Mouse (Mus musculus): ENCODE results near the gene Lrrfip1.

The Lrrfip1 gene

DNA sequence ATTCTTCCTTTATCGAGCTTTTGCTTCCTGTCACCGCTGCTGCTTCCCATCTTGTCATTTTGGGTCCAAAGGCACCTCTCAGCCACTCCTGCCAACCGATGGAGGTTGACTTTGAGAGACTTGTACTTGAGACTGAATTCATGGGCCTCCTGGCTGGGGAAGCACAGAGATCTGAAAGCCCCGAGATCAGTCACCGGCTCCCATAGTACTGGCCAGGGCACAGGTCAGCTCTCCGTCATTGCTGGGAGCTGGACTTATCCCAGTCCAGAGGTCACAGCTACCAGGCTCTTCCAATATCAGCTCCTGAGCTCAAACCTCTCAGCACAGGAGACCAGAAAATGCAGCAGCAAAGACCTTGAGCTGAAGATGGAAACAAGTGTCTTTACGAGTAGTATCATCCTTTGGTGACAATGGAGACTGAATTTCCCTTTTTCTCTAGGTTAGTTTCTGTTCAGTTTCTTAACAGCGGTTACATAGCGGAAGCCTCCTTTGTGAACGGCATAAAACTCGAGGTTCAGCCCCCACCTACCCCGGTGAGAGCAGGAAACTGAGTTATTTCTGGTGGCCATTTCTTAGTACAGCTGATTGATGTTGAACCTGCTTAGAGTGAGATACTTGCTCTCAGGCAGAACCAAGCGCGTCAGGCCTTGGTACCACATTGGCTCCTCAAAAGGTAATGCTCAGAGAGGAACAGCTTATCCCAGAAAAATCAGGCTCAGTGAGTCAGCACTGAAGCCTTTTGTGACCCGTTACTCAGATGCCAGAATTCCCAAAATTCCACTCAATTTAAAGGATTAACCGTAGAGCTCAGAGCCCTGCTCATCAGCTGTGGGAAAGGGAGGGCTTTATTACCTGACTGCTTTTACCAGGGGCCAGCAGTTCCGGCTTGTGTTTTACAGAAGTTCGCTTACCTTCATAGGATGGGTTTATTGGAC lies 59.0 kb downstream of the Lrrfip1 start:
- DNase-seq, result no peak

- DNase-seq, result no peak
Measured at GRCm38 (mm10) chr1:91058251-91058650, 59.7 kb downstream of the Lrrfip1 start.

DNA sequence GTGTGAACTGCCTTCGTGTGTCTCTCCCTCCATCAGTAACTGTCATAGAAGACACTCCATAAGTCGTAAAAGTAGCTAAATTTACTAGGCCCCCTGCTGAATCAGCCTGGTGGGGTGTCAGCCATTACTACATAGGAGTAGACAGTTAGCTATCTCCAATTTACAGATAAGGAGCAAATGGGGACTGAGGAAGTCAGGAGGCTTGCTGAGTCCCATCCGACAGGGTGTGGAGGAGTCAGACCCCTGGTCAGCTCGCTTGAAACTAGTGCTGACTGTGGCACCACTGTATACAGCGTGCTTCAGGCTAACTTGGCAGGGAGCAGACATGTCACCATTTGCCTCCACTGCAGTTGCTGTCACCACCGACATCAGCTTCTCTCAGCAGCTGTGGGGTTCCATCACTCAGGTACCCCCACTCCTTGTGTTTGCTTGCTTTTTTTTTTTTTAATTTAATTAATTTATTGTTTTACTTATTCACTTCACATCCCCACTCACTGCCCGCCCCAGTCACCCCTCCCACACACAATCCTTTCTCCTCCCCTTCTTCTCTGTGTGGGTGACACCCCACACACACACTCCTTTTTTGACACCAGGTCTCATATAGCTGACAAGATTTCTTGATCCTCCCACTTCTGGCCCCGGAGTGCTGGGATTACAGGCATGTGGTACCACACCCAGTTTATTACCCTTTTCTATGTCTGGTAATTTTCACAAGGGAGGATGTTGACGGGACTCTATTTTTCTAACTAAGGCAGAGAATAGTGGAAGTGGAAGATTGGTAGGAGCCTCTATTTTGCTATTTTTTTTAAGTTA lies 61.5 kb downstream of the Lrrfip1 start:
- DNase-seq, result no peak

DNA sequence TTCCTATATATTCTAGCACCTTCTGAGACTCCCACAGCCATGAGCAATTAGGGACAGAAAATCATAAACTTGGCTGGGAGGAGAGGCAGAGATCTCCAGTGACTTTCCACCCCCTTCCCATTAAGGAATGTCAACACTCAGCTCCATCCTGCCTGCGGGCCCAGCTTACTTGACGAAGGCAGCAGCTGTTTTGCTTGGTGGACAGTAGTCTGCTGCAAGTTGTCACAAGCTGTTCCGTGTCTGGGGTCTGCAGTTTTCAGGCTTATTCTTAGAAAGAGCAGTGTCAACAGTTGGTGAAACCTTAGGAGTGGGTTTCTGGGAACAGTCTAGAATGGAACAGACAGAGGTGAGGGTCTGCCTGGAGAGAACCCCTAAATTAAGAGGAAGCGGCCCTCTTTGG lies 62.6 kb downstream of the Lrrfip1 start:
- no peak for DNase-seq

GRCm38 (mm10) chr1:91062363-91062762 lies 63.8 kb downstream of the Lrrfip1 start:
- no peak for DNase-seq

GRCm38 (mm10) chr1:91064053-91064452 lies 65.5 kb downstream of the Lrrfip1 start:
- DNase-seq, result no peak

DNA sequence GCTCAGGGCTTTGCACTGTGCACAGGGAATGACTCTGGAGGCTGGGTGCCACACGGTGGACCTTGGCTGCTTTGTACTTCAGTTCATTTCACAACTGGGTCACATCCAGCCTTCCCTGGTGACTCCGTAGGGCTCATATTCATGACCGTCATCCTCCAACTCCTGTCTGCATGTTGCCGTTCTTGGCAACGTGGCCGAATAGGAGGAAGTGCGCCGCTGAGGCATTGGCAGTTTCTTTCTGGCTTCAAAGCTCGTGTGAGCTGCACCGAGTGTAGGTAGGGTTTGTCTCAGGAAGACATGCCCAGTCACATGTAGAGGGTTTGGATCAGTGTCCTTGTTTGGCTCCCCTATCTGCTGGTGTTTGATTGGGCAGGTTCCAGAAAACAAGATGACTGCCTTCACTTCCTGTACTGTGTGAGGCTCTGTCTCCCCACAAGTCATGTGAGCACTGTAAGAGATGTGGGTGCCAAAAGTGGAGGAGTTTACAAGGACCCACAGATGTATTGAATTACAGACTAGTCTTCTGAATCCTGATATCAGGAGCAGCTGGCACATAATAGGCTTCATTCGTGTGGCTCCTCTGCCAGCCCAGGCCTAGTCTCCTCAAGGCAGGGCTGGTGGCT lies 66.5 kb downstream of the Lrrfip1 start:
- peak in 1 of 2 experiments; percentile 12 for DNase-seq

- DNase-seq, result no peak
Measured at GRCm38 (mm10) chr1:91066061-91066460, 67.5 kb downstream of the Lrrfip1 start.

- DNase-seq, result no peak
Measured at GRCm38 (mm10) chr1:91066599-91066998, 68.1 kb downstream of the Lrrfip1 start.

DNA sequence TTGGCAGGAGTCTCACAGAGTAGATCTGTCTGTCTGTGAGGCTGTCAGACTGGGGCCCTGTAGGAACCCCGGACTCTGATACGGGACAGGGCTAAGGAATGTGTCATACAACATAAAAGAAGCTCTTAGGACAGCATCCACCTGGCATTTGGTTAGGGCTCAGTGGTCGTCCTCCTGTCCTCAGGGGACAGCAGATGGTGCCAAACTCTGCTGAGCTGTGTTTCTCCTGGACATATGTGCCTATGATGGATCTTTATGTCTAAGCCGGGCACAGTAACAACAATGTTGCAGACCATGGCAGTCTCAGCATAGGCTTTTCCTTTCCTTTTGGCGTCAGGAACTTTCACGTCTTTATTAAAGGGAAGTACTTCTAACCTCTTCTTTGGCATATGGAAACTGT lies 69.2 kb downstream of the Lrrfip1 start:
- no peak for DNase-seq

GRCm38 (mm10) chr1:91069575-91069974 lies 71.0 kb downstream of the Lrrfip1 start:
- DNase-seq, result no peak

- no peak for DNase-seq
Measured at GRCm38 (mm10) chr1:91070547-91070946, 72.0 kb downstream of the Lrrfip1 start.

DNA sequence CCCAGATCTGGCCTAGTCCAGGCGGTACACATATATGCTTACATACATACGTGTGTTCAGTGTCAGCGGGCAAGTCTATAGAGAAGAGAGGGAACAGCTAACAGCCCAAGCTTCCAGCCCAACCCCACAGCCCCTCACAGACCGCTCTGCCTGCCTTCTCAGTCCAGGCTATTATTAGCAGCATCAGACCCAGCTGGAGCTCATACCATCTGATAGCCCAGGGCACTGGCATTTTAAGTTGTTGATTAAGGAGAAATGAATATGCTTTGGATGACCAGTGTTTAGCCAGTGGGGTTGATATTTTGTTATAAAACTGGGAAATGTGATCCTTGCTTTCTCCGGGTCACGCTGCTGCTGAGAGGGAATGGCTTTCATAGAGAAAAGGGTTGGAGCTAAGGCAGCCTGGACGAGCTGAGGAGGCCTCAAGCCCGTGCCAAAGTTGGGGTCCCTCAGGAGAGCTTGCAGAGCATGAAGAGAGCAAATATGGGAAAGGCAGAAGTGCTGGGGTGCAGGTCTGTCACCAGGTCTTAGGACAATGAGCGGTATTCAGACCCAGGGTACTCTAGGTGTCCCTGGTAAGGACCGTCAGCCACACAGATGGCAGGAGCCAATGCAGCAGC lies 73.2 kb downstream of the Lrrfip1 start:
- no peak for DNase-seq

- DNase-seq, result no peak
Measured at GRCm38 (mm10) chr1:91076946-91077345, 78.4 kb downstream of the Lrrfip1 start.

DNA sequence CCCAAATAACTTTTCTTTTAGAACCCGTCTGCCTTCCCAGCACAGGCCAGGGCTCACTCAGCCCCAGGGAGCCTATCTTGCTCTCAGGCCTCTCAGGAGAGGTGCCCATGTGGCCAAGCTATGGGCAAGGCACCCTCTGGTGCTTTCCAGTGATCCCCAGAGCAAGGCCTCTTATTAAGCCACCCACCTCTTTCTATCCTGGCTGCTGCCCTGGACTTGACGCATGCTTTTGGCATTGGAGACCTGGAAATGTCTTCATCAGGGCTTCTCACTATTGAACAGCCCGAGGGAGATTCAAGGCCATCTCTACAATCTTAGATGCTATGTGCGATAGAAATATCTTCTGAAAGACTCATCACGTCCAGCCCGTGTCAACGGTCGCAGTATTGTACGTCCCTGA lies 78.9 kb downstream of the Lrrfip1 start:
- no peak for DNase-seq

DNA sequence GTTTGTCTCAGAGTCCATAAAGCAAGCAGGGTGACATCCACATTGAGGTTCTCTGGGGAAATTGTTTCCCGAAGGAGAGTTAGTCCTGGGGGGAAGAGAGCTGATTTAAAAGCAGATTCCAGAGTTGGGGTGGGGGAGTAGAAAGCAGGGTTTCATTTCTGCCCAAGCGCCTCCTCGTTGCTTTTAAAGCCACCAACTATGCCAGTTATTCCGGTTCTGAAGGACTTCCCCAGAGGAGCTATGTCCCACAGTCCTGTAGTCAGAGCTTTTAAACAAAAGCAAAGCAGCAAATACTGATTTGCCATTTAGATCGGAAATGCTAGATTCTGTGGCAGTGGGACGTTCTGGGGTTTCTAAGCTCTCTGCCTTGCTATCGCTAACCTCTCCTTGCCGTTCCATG lies 79.4 kb downstream of the Lrrfip1 start:
- DNase-seq, result no peak

DNA sequence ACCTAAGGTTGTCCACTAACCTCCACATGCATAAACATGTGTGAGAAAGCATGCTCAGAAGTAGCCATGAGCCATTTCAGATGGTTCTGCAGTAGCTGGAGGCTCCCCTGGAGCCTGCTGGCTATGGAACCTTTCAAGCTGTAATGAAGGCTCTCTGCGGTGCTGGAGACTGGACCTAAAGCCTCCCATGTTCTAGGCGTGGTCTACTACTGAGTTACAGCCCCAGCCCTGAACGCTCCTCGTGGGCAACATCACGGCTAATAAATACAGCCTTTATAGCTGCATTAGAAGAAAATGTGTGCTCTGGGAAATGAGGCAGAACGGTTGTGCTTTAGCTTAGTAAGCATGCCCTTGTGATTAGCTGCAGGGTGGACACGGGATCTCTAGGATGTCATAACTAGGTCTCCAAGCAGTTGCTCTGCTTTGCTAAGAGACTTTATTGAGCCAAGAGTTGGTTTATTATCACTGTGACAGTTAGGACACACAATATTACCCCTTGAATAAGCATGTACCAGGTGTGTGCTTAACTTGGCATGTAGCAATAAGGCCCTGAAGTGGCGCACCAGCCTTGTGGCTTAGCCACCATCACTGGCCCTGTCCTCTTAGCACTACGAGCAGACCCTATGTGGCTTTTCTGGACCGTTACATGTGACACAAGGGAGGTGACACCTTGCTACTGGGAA lies 81.3 kb downstream of the Lrrfip1 start:
- DNase-seq, result no peak

- no peak for DNase-seq
Measured at GRCm38 (mm10) chr1:91080423-91080749, 81.8 kb downstream of the Lrrfip1 start.

DNA sequence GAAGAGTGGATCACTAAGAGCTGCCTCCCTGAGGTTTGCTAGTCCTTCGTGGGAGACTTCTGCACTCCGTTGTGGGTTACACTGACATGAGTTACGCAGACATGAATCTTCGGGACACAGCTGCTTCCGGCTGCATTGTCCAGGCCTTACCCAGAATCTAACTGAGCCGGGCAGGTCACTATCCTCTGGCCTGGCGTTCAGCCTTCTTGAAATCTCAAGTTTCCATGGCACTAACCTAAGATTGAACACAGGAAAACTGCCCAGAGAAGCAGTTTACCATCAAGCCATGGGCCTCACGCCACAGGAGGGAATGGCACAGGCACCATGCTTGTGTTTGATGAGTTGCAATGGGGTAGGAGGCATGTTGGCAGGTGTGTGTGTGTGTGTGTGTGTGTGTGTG lies 85.8 kb downstream of the Lrrfip1 start:
- DNase-seq, result no peak

DNA sequence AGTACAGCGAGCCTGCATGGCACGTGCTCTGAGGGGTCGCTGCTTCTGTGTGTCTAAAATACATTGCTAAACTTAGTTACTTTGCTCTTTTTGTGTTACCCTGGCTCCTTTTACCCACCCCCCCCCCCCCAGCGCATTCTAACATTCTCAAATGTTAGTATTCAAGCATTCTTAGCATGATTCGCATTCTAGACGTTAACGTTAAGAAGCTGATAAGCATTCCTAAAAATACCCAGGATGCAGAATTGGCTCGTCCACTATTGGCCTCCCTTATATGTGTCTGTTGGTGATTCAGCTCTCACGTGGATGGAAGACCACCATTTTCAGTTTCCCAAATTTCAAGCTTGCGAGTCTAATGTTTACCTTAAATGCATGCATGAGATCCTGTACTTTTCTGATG lies 86.5 kb downstream of the Lrrfip1 start:
- DNase-seq, result no peak

DNA sequence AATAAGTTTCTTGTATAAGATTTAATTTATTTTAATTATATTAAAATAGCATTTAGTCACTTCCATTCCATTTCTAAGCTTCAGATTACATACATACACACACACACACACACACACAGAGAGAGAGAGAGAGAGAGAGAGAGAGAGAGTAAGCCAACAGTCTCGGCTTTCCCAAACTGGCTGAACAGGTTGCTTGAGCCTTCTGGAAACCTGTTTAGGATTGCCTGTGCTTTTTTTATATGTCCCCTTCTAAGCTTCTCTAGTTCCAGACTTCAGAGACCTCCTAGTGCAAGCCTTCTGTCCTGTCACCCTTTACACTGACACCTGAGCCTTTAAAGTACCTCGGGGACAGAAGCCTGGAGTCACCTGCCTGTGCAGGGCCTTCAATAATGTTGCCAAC lies 87.1 kb downstream of the Lrrfip1 start:
- no peak for DNase-seq

GRCm38 (mm10) chr1:91086325-91086724 lies 87.8 kb downstream of the Lrrfip1 start:
- DNase-seq, result no peak

- no peak for DNase-seq
Measured at GRCm38 (mm10) chr1:91086748-91087147, 88.2 kb downstream of the Lrrfip1 start.

Measured in cerebellum, adult 18-20 months (tissue).